Mouse (Mus musculus) right cerebral cortex, postnatal 4 days (tissue): Measurements from ENCODE around the gene Acot6.

Source experiments
- DNase-seq: peaks from one replicate; pipeline ENCODE4 v3.0.0-alpha.2; 2022

Acot6 gene

DNA sequence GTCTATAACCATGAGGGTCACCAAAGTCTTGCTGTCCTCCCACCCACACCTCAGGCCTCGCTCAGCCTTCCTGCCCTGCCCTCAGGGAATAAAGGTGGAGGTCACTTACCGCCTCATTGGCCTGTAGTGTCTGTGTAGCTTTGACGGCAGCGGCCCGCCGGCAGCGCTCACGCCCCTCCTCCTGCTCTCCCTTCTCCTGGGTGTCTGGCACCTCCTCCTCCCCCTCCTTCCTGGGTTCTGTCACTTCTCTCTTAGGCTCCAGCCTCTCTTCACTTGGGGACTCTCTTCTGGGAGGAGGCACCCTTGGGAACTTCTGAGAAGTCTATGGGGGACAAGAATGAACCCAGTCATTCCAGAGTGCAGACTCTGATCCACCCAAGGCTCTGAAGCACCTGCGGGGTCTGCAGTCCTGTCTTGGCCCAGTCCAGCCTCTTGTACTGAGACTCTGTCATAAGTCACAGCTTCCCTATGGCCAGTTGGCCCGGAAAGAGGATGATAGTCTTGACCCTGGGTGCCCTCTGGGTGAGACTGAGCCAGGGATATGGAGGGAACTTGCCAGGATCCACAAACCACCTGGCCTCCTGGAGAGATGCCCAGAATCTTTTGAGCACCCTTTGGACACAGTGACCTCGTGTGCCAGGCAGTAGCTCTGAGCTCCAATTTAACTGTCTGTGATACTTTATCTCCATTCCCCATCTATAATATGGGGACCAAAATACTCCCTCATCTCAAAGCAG is 54.5 kb downstream of the Acot6 start:
- DNase-seq: no peak

- no peak for DNase-seq
Observed at GRCm38 (mm10) chr12:84155523-84155871, 55.0 kb downstream of the Acot6 start.

DNA sequence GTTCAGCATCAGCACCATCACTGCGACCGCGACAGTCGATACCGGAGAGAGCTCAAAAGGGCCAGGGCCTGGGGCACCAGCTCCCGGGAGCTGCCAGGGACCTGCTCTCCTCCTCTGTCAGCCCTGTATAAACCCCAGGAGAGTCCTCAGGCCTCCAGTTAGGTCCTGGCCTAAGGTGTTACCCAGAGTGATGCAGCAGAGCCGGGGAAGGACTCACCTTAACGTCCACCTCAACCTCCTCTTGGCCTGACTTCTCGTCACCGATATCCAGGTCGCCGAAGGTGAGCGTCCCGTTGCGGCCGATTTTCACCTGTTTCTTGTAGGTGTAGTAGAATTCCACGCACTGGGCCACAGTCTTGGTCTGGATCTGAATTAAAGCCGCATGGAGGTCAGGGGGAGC is 55.8 kb downstream of the Acot6 start:
- no peak for DNase-seq

DNA sequence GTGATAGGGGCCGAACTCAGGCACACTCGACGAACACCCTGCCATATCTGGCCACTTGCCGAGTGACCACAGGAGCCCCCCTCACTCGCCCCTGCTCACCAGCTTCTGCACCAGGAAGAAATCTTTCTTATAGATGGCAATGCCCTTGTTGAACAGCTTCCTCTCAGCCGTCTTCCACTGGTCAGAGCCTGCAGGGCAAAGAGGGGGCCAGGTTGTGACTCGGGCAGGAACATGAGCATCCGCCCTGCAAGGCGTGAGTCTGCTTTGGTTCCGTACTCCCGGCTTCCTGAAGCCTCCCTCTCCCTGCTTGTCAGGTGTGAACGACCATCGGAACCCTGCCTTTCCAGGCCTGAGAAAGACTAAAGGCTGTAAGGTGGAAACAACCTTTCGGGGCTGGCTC is 57.7 kb downstream of the Acot6 start:
- DNase-seq: no peak

DNA sequence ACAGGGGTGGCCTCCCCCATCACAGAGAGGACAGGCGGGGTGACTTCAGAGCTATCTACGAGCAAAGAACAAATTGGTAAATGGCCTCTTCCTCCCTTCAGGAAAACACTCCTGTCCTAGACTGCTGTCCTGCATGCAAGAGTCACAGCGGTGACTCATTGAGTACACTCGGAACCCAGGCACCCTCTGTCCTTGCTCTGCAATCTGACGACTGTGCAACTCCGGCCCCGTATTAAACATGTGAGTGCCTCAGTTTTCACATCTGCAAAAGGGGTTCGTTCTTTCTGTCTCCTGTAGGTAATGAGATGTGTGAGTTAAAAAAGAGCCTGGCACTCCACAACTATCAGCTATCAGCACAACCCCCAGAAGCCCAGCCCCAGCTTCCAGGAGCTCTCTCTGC is 60.0 kb downstream of the Acot6 start:
- DNase-seq: no peak
